Mouse (Mus musculus): ENCODE measurements at regions not wholly inside any gene's neighbourhood (a gene's known extent, or its start where the extent isn't known, plus 50 kb on each side); places are given as distances from the start of the nearest gene placed in this dataset.

GRCm38 (mm10) chrX:22277071-22277470 is 532.2 kb upstream of the Gm28269 start:
- H3K4me3 ChIP-seq (ENCODE audit: control insufficient read depth, low read depth, low read length) = no peak overlapping the region
- H3K27ac ChIP-seq (ENCODE audit: control insufficient read depth, insufficient read depth, low read depth, low read length) = no peak overlapping the region
- H3K27me3 ChIP-seq (ENCODE audit: control insufficient read depth, insufficient read depth, low read length) = no peaks in the 10 kb centered on the region
- H3K4me1 ChIP-seq (ENCODE audit: control insufficient read depth, insufficient read depth, low read length) = no peaks in the 10 kb centered on the region
- TF ChIP-seq POLR2A (IDR thresholded peaks at IDR 0.05; ENCODE audit: control insufficient read depth, low read depth, low read length) (no peak), CTCF (IDR thresholded peaks at IDR 0.05; ENCODE audit: control insufficient read depth, insufficient read depth, insufficient replicate concordance, low read depth, low read length) (no peak)
- H3K36me3 ChIP-seq (ENCODE audit: control insufficient read depth, insufficient read depth, low read length) = no peaks in the 10 kb centered on the region

DNA sequence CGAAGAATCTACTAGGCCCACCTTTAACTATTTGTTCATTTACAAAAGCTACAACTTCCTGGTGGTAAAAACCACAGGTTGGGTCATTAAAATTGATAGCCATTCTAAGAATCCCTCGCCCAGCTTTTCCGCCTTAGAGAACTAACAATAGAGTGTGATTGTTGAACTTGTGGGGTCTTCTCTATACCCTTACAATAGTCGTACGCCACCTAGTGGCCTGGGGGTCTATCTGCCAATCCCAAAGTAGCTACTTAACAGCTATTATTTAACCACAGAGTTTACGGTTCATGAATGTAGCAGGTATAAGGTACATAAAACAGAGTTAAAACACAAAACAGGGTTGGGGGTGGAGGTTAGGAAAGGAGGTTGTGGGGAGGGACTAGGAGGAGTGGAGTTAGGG is 504.1 kb upstream of the Gm28269 start:
- Histone ChIP-seq H3K27me3 (ENCODE audit: control insufficient read depth, insufficient read depth, low read length) (no peaks in the 10 kb centered on the region), H3K36me3 (ENCODE audit: control insufficient read depth, insufficient read depth, low read length) (no peaks in the 10 kb centered on the region), H3K27ac (ENCODE audit: control insufficient read depth, insufficient read depth, low read depth, low read length) (no peak overlapping the region), H3K4me3 (ENCODE audit: control insufficient read depth, low read depth, low read length) (peak overlapping the region; percentile 69), H3K4me1 (ENCODE audit: control insufficient read depth, insufficient read depth, low read length) (no peaks in the 10 kb centered on the region)
- TF ChIP-seq CTCF (IDR thresholded peaks at IDR 0.05; ENCODE audit: control insufficient read depth, insufficient read depth, insufficient replicate concordance, low read depth, low read length) (no peak), POLR2A (IDR thresholded peaks at IDR 0.05; ENCODE audit: control insufficient read depth, low read depth, low read length) (no peak)

Data from testis, adult 2 months (tissue).